Mouse (Mus musculus) embryonic facial prominence, embryonic 15.5 days (tissue): ENCODE measurements around the gene Abcb10. TPM values are rescaled to one million over a fixed set of nuclear protein-coding genes. Genes with fewer than 3 reads are reported as not detected.

ENCODE experiments used
- ATAC-seq: fragments of 200-750 bp; cut with Nextera tagmentation; 2 replicates; pipeline ENCODE4 v1.8.0; 2017; ENCODE audit warnings: low read depth, moderate TSS enrichment; ENCODE audit not compliant: insufficient number of reproducible peaks, low FRiP score, low TSS enrichment
- H3K27ac ChIP-seq: fragments of 300-500 bp; sonication (generic); replicated peaks from 2 replicates; pipeline ENCODE4 v1.5.1; 2015; ENCODE audit warnings: mild to moderate bottlenecking, inconsistent platforms
- H3K27me3 ChIP-seq: fragments of 300-500 bp; sonication (generic); 2 replicates; pipeline ENCODE4 v1.6.1; 2015; ENCODE audit warnings: inconsistent platforms
- H3K36me3 ChIP-seq: fragments of 300-500 bp; sonication (generic); 2 replicates; pipeline ENCODE4 v1.6.1; 2015; ENCODE audit warnings: mild to moderate bottlenecking, inconsistent platforms
- H3K4me1 ChIP-seq: fragments of 300-500 bp; sonication (generic); 2 replicates; pipeline ENCODE4 v1.6.1; 2015; ENCODE audit warnings: inconsistent platforms
- H3K4me2 ChIP-seq: fragments of 300-500 bp; sonication (generic); replicated peaks from 2 replicates; pipeline ENCODE4 v1.6.1; 2015; ENCODE audit warnings: mild to moderate bottlenecking, inconsistent platforms
- H3K4me3 ChIP-seq: fragments of 300-500 bp; sonication (generic); replicated peaks from 2 replicates; pipeline ENCODE4 v1.5.1; 2015; ENCODE audit warnings: mild to moderate bottlenecking, inconsistent platforms
- H3K9ac ChIP-seq: fragments of 300-500 bp; sonication (generic); 2 replicates; pipeline ENCODE4 v1.6.1; 2015; ENCODE audit warnings: inconsistent platforms
- H3K9me3 ChIP-seq: fragments of 300-500 bp; sonication (generic); replicated peaks from 2 replicates; pipeline ENCODE4 v1.6.1; 2016; ENCODE audit warnings: inconsistent platforms
- WGBS: fragments of 180-500 bp; shearing (Covaris S2); methylation state at CpG from one replicate; pipeline ENCODE4 v1.1.7; 2015; 5-methylcytosine and 5-hydroxymethylcytosine counted together
- polyA plus RNA-seq: library from polyadenylated mRNA; unstranded; fragments of >200 nt; fragmentation: Nextera tagmentation; extraction: Ambion mirVana; gene quantifications from 2 replicates; pipeline ENCODE4 v1.2.1, GENCODE M21; 2015

Abcb10 gene
- polyA plus RNA-seq, 1 experiment from 2014 or later, result 14.1 TPM

DNA sequence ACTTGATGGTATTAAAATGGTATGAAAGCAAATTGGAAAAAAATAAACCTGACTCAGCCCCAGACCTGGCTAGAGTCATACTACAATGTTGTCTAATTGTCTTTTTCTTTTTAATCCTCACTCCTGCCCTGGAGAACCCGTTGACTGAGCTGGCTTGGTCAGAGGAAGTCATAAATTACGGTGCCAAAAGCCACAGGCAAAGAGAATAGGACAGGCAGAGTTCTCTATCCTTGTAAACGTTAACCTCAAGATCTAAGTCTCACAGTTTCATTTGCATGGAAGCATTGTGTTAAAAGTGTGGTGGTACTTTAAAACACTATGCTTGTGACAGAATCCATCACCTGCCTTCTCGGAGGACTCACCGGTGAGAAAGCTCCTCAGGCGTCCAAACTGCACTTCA lies 24.9 kb upstream of the Abcb10 start:
- Histone ChIP-seq H3K9ac (no peak overlapping the region), H3K27ac (no peak overlapping the region), H3K36me3 (peaks cover 64% of the 10 kb centered on the region), H3K4me2 (no peak overlapping the region), H3K9me3 (no peaks in the 10 kb centered on the region), H3K4me1 (peaks cover under 1% of the 10 kb centered on the region; the same call in 1 of the 2 replicates), H3K4me3 (no peak overlapping the region), H3K27me3 (no peaks in the 10 kb centered on the region)
- no peak for ATAC-seq
- WGBS, result 91% methylated on average over 6 of the region's 6 CpGs

DNA sequence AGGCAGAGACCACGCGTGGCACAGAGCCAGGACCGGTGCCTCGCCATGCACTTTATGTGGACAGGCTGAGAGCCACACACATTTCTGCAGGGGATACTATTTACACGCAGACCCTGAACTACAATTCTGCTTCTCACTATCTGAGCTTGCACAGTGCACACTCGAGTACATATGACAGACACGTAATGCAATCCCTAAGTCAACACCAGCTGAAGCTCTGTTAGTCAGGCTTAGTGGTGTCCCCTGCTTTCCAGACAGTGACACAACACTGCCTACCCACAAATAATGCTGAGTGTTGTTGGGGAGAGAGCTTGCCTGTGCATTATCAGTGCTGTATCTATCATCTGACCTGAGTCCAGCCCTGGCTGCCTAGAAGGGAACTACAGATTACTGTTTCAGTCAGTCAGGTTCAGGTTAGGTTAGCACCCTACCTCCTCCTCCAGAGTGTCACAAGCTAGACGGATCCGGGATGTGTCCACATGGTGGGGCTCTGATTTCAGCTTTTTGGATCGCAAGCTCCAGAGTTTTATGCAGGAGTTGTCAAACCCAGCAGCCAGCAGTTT lies 19.7 kb upstream of the Abcb10 start:
- H3K9ac ChIP-seq, result no peak overlapping the region

DNA sequence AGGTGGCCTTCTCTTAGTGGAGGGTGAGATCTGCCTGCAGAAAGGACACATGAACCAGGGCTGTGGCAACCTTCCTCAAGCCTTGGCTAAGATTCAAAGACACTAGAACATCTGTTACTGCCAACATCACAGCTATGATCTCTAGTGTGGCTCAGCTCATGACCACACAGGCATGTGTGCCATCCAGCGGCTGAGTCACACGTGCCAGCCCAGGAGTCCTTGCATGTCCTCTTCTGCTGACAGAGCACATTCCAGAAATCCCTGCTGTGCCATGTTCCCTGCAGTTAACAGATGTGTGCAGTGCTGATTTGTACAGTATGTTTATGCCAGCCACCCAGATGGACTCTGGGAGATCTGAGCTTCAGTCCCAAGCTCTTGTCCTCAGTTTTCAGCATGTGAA lies 16.6 kb upstream of the Abcb10 start:
- Histone ChIP-seq H3K27me3 (no peaks in the 10 kb centered on the region), H3K4me1 (peaks cover 26% of the 10 kb centered on the region), H3K4me2 (no peak overlapping the region), H3K9me3 (no peaks in the 10 kb centered on the region), H3K27ac (peak overlapping the region; percentile 63; the same call in 1 of the 2 replicates), H3K9ac (no peak overlapping the region), H3K36me3 (peaks cover 62% of the 10 kb centered on the region), H3K4me3 (no peak overlapping the region)
- peak; percentile 68; the same call in 1 of the 2 replicates for ATAC-seq
- 40% methylated on average over 2 of the region's 2 CpGs for WGBS

More for the DNA sequence above, 19.7 kb upstream of the Abcb10 start:
- Histone ChIP-seq H3K27me3 (no peaks in the 10 kb centered on the region), H3K4me2 (no peak overlapping the region), H3K4me1 (peaks cover 26% of the 10 kb centered on the region), H3K36me3 (peaks cover 69% of the 10 kb centered on the region), H3K4me3 (no peak overlapping the region), H3K27ac (no peak overlapping the region), H3K9me3 (no peaks in the 10 kb centered on the region)
- WGBS, result 72% methylated on average over 10 of the region's 10 CpGs
- ATAC-seq, result no peak

DNA sequence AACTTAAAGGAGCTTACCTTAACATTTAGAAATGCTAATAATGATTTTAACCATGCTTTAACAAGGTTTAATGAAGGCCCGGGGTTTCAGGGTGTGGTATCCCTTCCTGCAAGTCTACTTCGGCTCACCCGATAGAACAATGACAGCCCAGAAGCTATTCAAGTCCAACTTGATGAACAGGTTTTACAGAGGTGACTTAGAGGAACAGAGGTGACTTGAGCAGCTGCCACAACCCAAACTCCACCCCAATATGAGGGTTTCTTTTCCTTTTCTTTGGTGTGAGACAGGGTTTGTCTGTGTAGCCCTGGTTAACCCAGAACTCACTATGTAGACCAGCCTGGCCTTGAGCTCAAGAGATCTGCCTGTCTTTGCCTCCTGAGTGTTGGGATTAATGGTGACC lies 11.1 kb upstream of the Abcb10 start:
- ATAC-seq, result no peak
- H3K9me3 ChIP-seq, result no peaks in the 10 kb centered on the region
- no peak overlapping the region for H3K4me2 ChIP-seq
- H3K27ac ChIP-seq, result peak overlapping the region; percentile 69
- no peaks in the 10 kb centered on the region for H3K4me1 ChIP-seq
- 77% methylated on average over 3 of the region's 3 CpGs for WGBS
- peaks cover 41% of the 10 kb centered on the region for H3K36me3 ChIP-seq
- H3K4me3 ChIP-seq, result no peak overlapping the region
- no peak overlapping the region for H3K9ac ChIP-seq
- no peaks in the 10 kb centered on the region for H3K27me3 ChIP-seq

DNA sequence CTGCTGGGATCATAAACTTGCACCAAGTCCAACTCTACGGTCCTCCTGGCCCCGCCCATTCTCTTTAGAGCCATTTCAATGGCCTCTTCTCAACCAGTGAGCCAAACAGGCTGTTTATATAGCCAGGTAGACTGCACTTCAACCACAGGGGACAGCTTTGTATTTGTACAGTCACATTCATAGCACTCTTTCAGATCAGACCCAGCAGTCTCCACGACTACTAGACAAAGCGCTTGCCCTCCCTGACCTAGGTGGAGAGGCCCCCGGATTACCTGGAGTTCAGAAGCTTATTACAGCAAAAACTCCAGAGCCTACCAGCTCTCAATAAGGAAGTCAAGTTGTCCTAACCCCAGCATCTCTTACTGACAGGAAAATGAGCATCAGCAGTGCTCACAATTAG lies 10.7 kb upstream of the Abcb10 start:
- Histone ChIP-seq H3K27me3 (no peaks in the 10 kb centered on the region), H3K27ac (peak overlapping the region; percentile 69; the same call in 1 of the 2 replicates), H3K9ac (no peak overlapping the region), H3K36me3 (peaks cover 37% of the 10 kb centered on the region), H3K4me2 (no peak overlapping the region), H3K4me1 (no peaks in the 10 kb centered on the region), H3K4me3 (no peak overlapping the region), H3K9me3 (no peaks in the 10 kb centered on the region)
- ATAC-seq, result no peak
- 81% methylated on average over 5 of the region's 5 CpGs for WGBS

DNA sequence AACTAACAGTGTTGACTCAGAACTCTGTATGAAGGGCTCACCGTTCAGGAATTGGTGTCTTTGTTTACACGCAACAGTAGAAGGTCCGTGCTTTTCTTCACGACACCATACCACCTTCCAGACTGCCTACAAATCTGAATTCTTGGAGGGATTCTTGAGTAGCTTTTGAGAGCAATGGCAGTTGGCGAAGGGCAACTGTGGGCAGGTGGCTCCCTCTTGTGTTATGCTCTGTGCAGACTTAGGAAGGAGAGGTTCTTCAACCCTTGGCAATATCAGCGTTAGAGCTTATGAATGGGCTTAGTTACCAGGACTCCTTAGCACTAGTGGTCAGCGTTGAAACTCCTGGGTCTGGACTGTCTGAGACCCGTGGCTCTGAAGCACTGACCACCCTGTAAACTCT lies 9.7 kb upstream of the Abcb10 start:
- WGBS, result 86% methylated on average over 8 of the region's 8 CpGs
- H3K36me3 ChIP-seq, result peaks cover 33% of the 10 kb centered on the region
- no peak overlapping the region for H3K4me3 ChIP-seq
- no peaks in the 10 kb centered on the region for H3K27me3 ChIP-seq
- H3K9ac ChIP-seq, result no peak overlapping the region
- H3K4me1 ChIP-seq, result no peaks in the 10 kb centered on the region
- no peaks in the 10 kb centered on the region for H3K9me3 ChIP-seq
- ATAC-seq, result no peak
- H3K4me2 ChIP-seq, result no peak overlapping the region
- no peak overlapping the region for H3K27ac ChIP-seq

DNA sequence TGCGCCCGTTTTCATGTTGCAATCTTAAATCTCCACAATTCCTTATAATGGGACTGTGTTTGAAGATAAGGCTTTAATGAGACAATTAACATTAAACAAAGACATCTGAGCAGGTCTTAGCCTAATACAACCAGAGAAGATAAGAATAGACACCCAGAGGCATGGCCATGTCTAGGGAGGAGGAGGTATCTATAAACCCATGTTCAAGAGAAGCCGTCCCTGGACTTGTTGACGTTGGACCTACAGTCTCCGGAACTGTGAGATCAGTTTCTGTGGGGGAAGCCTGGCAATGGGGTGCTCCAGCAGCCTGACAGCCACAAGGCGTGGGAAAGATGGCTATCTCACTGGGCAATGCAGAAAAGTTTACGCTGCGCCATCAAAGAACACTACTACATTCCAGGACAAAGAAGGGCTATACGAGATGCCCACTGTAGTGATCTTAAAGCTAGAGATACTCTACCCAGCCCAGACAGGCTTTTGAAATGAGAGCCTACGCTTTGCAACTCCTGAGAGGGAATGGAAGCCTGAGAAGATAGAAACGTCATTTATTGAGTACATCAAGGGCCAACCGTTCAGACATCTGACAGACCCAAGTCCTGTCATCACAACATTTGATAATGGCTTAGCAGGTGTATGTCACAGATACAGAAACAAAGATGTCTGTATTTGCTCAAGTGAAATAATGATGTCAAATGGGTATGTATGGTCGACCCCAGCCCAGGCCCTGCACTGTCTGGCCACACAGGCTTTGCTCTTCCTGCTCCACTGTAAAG lies 7.5 kb upstream of the Abcb10 start:
- H3K36me3 ChIP-seq, result peaks cover 18% of the 10 kb centered on the region; the same call in 1 of the 2 replicates
- no peaks in the 10 kb centered on the region for H3K4me1 ChIP-seq
- H3K9ac ChIP-seq, result no peak overlapping the region
- H3K4me3 ChIP-seq, result no peak overlapping the region
- WGBS, result 81% methylated on average over 13 of the region's 13 CpGs
- no peak overlapping the region for H3K27ac ChIP-seq
- no peaks in the 10 kb centered on the region for H3K27me3 ChIP-seq
- H3K9me3 ChIP-seq, result no peaks in the 10 kb centered on the region
- ATAC-seq, result no peak
- H3K4me2 ChIP-seq, result no peak overlapping the region

DNA sequence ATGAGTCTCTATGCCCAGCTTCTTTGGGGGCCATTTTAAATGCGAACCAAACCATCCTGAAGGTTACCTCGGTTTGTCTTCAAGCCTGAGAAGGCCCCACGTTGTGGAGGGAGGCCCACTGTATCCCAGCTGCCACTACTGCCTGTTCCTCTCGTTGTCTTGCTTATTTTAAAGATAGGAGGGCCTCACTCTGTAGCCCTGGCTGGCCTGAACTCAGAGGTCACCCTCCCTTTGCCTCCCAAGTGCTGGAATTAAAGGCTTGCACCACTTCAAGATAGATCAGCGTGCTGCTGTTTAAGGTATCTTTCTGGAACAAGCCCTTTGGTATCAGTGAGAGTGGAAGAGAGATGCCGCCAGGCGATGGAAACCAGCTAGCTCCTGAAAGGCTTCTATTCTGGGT lies 6.2 kb upstream of the Abcb10 start:
- Histone ChIP-seq H3K4me1 (no peaks in the 10 kb centered on the region), H3K9me3 (no peaks in the 10 kb centered on the region), H3K9ac (no peak overlapping the region), H3K4me3 (no peak overlapping the region), H3K4me2 (no peak overlapping the region), H3K27ac (no peak overlapping the region; the same call in 1 of the 2 replicates), H3K27me3 (no peaks in the 10 kb centered on the region), H3K36me3 (0 out of 2 replicates have a peak, but pooled peaks cover 9% of the 10 kb centered on the region)
- WGBS, result 72% methylated on average over 7 of the region's 7 CpGs
- ATAC-seq, result no peak

DNA sequence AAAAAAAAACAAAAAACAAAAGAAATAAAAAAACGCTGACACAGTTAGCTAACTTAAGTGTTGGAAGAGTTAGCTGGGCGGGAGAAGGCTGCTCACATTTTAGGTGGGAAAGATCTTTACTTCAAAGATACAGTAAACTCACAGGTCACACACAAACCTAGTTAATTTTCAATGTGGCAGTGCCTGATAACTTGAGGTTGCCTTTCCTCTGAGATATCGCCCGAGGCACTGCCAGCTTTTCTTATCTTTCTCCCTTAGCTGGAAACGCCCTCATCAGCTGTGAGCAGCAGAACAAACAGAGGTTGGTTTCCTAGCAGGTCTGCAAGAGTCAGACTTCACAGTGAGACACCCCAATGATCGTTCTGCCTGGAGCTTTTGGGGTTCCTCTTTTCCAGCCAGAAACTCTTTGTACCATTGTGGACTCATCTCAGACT lies 5.7 kb upstream of the Abcb10 start:
- WGBS, result 57% methylated on average over 6 of the region's 6 CpGs
- 0 out of 2 replicates have a peak, but pooled peaks cover 2% of the 10 kb centered on the region for H3K4me1 ChIP-seq
- H3K4me2 ChIP-seq, result no peak overlapping the region
- no peak overlapping the region for H3K9ac ChIP-seq
- H3K27ac ChIP-seq, result no peak overlapping the region; the same call in 1 of the 2 replicates
- H3K9me3 ChIP-seq, result no peaks in the 10 kb centered on the region
- ATAC-seq, result no peak
- no peak overlapping the region for H3K4me3 ChIP-seq
- H3K27me3 ChIP-seq, result no peaks in the 10 kb centered on the region
- H3K36me3 ChIP-seq, result 0 out of 2 replicates have a peak, but pooled peaks cover 5% of the 10 kb centered on the region

DNA sequence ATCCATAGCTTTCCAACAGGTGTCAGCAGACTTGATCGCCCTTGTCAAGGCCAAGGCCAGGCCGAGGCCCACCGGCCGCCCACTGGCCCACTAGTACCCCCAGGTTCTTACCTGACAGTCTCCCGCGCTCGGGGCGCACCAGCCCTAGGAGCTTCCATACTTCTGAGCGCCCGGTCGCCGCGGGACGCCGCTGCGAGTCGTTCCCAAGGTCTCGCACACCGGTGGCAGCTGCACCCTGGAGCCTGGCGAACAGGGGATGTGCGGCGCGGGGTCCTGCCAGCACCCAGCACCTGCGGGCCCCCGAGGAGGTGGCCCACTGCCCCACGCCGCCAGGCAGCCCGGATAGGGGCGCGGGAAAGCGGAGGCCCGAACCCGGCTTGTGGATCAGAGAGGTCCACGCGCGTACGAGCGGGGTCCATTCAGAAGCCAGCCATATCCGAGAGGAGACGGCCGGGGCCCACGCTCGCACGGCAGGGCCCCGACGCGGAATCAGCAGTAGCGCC lies 580 bp downstream of the Abcb10 start:
- Histone ChIP-seq H3K27me3 (no peaks in the 10 kb centered on the region), H3K27ac (peak overlapping the region; percentile 65), H3K4me1 (peaks cover 17% of the 10 kb centered on the region), H3K9ac (peak overlapping the region; percentile 47), H3K4me2 (peak overlapping the region; percentile 91), H3K4me3 (peak overlapping the region; percentile 76), H3K9me3 (no peaks in the 10 kb centered on the region), H3K36me3 (no peaks in the 10 kb centered on the region)
- peak; percentile 51 for ATAC-seq
- under 1% methylated on average over 48 of the region's 48 CpGs for WGBS

DNA sequence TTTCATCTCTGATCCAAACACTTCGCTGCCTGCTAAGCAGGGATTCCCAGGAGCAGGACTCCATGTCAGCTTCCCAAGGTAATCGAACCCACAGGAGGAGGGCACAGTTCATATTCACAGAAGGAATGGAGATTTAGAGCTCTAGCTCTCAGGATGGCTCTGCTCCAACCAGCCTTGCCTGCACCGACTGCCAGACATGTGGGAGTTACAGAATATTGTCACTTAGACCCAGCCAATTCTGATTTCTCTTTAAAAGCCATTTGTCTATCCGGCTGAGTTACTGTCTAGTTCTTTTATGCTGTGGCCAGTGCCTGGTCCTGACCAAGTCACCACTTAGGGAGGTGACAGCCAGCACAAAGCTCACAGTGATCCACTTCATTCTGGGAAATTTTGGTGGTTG lies 1.2 kb downstream of the Abcb10 start:
- 32% methylated on average over 4 of the region's 4 CpGs for WGBS
- peaks cover 17% of the 10 kb centered on the region for H3K4me1 ChIP-seq
- no peak overlapping the region for H3K9ac ChIP-seq
- H3K4me2 ChIP-seq, result peak overlapping the region; percentile 91
- ATAC-seq, result no peak
- H3K4me3 ChIP-seq, result peak overlapping the region; percentile 76
- H3K36me3 ChIP-seq, result no peaks in the 10 kb centered on the region
- H3K9me3 ChIP-seq, result no peaks in the 10 kb centered on the region
- H3K27ac ChIP-seq, result no peak overlapping the region
- no peaks in the 10 kb centered on the region for H3K27me3 ChIP-seq
